Mouse (Mus musculus) CH12.LX (cell line): Measurements from ENCODE around the gene Tmem130. TPM values are rescaled to one million over a fixed set of nuclear protein-coding genes. Genes with fewer than 3 reads are reported as not detected.

Experiments used
- DNase-seq: peaks from one replicate; pipeline ENCODE4 v3.0.0-alpha.2; 2013; ENCODE audit errors: extremely low read depth
- H3K27ac ChIP-seq: 2 replicates; pipeline ENCODE4 v1.5.1; 2012; ENCODE audit warnings: low read depth, mild to moderate bottlenecking, control low read depth, moderate library complexity; ENCODE audit not compliant: insufficient read depth
- H3K27me3 ChIP-seq: replicated peaks from 2 replicates; pipeline ENCODE3; 2012; ENCODE audit warnings: inconsistent platforms
- H3K36me3 ChIP-seq, 2 experiments: replicated peaks in 1 of 2; 2 replicates each; pipeline versions ENCODE3 to v1.6.1; 2012; ENCODE audit warnings: inconsistent platforms in 1 of 2, low read length in 1 of 2, mild to moderate bottlenecking in 1 of 2, mixed read lengths in 1 of 2, moderate library complexity in 1 of 2; ENCODE audit not compliant: control insufficient read depth in 1 of 2, insufficient read depth in 1 of 2
- H3K4me1 ChIP-seq, 2 experiments: 2 replicates each; pipeline ENCODE4 v1.6.1; 2012; ENCODE audit warnings: inconsistent platforms in 1 of 2, moderate library complexity in 1 of 2; ENCODE audit not compliant: insufficient read depth in 2 of 2, control insufficient read depth in 1 of 2
- H3K4me2 ChIP-seq: 2 replicates; pipeline ENCODE4 v1.6.1; 2012; ENCODE audit warnings: low read depth, mild to moderate bottlenecking, control low read depth; ENCODE audit not compliant: poor library complexity, insufficient read depth, severe bottlenecking
- H3K4me3 ChIP-seq, 3 experiments: fragments of 150-350 bp in 1 of 3; sonication (generic) in 1 of 3; replicated peaks in 1 of 3; 2 replicates each; pipeline versions ENCODE3 to v1.5.1; 2011 to 2012; ENCODE audit warnings: low read depth in 2 of 3, low read length in 2 of 3, mild to moderate bottlenecking in 2 of 3, moderate library complexity in 2 of 3, control low read depth in 1 of 3, improper control_type of control experiment in 1 of 3, inconsistent platforms in 1 of 3, mixed read lengths in 1 of 3; ENCODE audit not compliant: poor library complexity in 1 of 3
- H3K79me2 ChIP-seq: replicated peaks from 2 replicates; pipeline ENCODE4 v1.6.1; 2012; ENCODE audit warnings: mild to moderate bottlenecking, moderate library complexity; ENCODE audit not compliant: control insufficient read depth, poor library complexity, insufficient read depth, severe bottlenecking; ENCODE audit errors: extremely low read depth
- H3K9ac ChIP-seq: 2 replicates; pipeline ENCODE4 v1.6.1; 2012; ENCODE audit warnings: low read depth, mild to moderate bottlenecking, control low read depth, moderate library complexity; ENCODE audit not compliant: insufficient read depth
- H3K9me3 ChIP-seq: replicated peaks from 2 replicates; pipeline ENCODE3; 2012; ENCODE audit warnings: low read length, inconsistent platforms, mixed read lengths
- CHD1 ChIP-seq: IDR thresholded peaks from 2 replicates; pipeline ENCODE4 v1.6.1; 2012; ENCODE audit warnings: low read depth, low read length, improper control_type of control experiment, inconsistent platforms
- CHD2 ChIP-seq: IDR thresholded peaks from 2 replicates; pipeline ENCODE4 v1.6.1; 2011; ENCODE audit warnings: low read length, improper control_type of control experiment
- CTCF ChIP-seq, 2 experiments: IDR thresholded peaks in 1 of 2; conservative IDR thresholded peaks in 1 of 2; 2 replicates each; pipeline ENCODE4 v1.5.1; 2011 to 2012; ENCODE audit warnings: low read depth in 2 of 2, low read length in 2 of 2, improper control_type of control experiment in 1 of 2, inconsistent platforms in 1 of 2, mild to moderate bottlenecking in 1 of 2, moderate library complexity in 1 of 2
- EP300 ChIP-seq: IDR thresholded peaks from 2 replicates; pipeline ENCODE4 v1.6.1; 2011; ENCODE audit warnings: low read length, improper control_type of control experiment
- ETS1 ChIP-seq: conservative IDR thresholded peaks from 2 replicates; pipeline ENCODE4 v1.6.1; 2012; ENCODE audit warnings: low read depth, mild to moderate bottlenecking, inconsistent platforms, low read length, improper control_type of control experiment, moderate library complexity
- HCFC1 ChIP-seq: IDR thresholded peaks from 2 replicates; pipeline ENCODE4 v1.6.1; 2012; ENCODE audit warnings: low read depth, mild to moderate bottlenecking, inconsistent platforms, low read length, improper control_type of control experiment
- IRF4 ChIP-seq: IDR thresholded peaks from 2 replicates; pipeline ENCODE4 v1.6.1; 2014; ENCODE audit warnings: low read depth, mild to moderate bottlenecking, inconsistent platforms, low read length, improper control_type of control experiment
- JUND ChIP-seq: conservative IDR thresholded peaks from 2 replicates; pipeline ENCODE4 v1.6.1; 2011; ENCODE audit warnings: low read depth, low read length, improper control_type of control experiment
- MAX ChIP-seq: IDR thresholded peaks from 2 replicates; pipeline ENCODE4 v1.6.1; 2011; ENCODE audit warnings: low read length, improper control_type of control experiment
- MXI1 ChIP-seq: IDR thresholded peaks from 2 replicates; pipeline ENCODE4 v1.6.1; 2011; ENCODE audit warnings: mild to moderate bottlenecking, low read depth, low read length, improper control_type of control experiment
- NELFE ChIP-seq: IDR thresholded peaks from 2 replicates; pipeline ENCODE4 v1.6.1; 2011; ENCODE audit warnings: low read depth, low read length, improper control_type of control experiment
- POLR2A ChIP-seq: IDR thresholded peaks from 2 replicates; pipeline ENCODE4 v1.6.1; 2011; ENCODE audit warnings: low read depth, mild to moderate bottlenecking, improper control_type of control experiment, low read length
- RAD21 ChIP-seq: IDR thresholded peaks from 2 replicates; pipeline ENCODE4 v1.6.1; 2011; ENCODE audit warnings: low read depth, mild to moderate bottlenecking, low read length, improper control_type of control experiment, moderate library complexity
- SIN3A ChIP-seq: IDR thresholded peaks from 2 replicates; pipeline ENCODE4 v1.6.1; 2012; ENCODE audit warnings: low read length, improper control_type of control experiment, inconsistent platforms
- SMC3 ChIP-seq: IDR thresholded peaks from 2 replicates; pipeline ENCODE4 v1.6.1; 2011; ENCODE audit warnings: low read depth, low read length, improper control_type of control experiment
- USF1 ChIP-seq: IDR thresholded peaks from 2 replicates; pipeline ENCODE4 v1.6.1; 2014; ENCODE audit warnings: low read depth, mild to moderate bottlenecking, inconsistent platforms, low read length, improper control_type of control experiment
- ZC3H11A ChIP-seq: IDR thresholded peaks from 2 replicates; pipeline ENCODE4 v1.6.1; 2012; ENCODE audit warnings: low read depth, mild to moderate bottlenecking, inconsistent platforms, low read length, improper control_type of control experiment
- ZMIZ1 ChIP-seq: IDR thresholded peaks from 2 replicates; pipeline ENCODE4 v1.6.1; 2012; ENCODE audit warnings: low read depth, mild to moderate bottlenecking, inconsistent platforms, low read length, improper control_type of control experiment
- dilution Hi-C: fragments of 300-500 bp; cut with MboI; formaldehyde crosslinking; loops from 2 replicates; pipeline ENCODE4 v1.14.3; 2020; ENCODE audit warnings: low sequenced_read_pairs; ENCODE audit not compliant: extremely low pct_unique_long_range_greater_than_20kb, extremely low pct_ligation_motif_present
- in situ Hi-C: fragments of 300-500 bp; cut with MboI; formaldehyde crosslinking; loops from 3 replicates; pipeline ENCODE4 v1.14.3; 2019; ENCODE audit warnings: low sequenced_read_pairs, low pct_ligation_motif_present, low pct_unique_long_range_greater_than_20kb, mixed read lengths
- polyA plus RNA-seq: library from polyadenylated mRNA; unstranded; fragments of >175 nt; gene quantifications from 2 replicates; pipeline ENCODE4 v1.2.1, GENCODE M21; 2012; ENCODE audit warnings: low read depth; ENCODE audit not compliant: insufficient read length
- total RNA-seq, 2 experiments: library from RNA; depleted of rRNA; stranded (reverse); fragments of 300-350 nt in 1 of 2; fragments of >200 nt in 1 of 2; gene quantifications; 2 replicates each; pipeline ENCODE4 v1.2.3; 2012 to 2014

The Tmem130 gene
- total and polyA plus RNA-seq, 3 experiments = not detected

- no peak overlapping the region for H3K4me2 ChIP-seq
- dilution Hi-C loops (no loop called here), in situ Hi-C loops (loop anchor here (25.0 kb wide), 2 partner anchors 515 to 690 kb away; partner anchors contain the start of genes Ocm and Tecpr1)
- H3K4me1 ChIP-seq = no peaks in the 10 kb centered on the region
- no peaks in the 10 kb centered on the region for H3K9me3 ChIP-seq
- peak; percentile 77 for TF ChIP-seq SMC3
- no peak for TF ChIP-seq EP300
- no peak for TF ChIP-seq JUND
- peak; percentile 24; the same call in 1 of the 2 replicates for TF ChIP-seq ZC3H11A
- peak; percentile 69 for TF ChIP-seq RAD21
- TF ChIP-seq CTCF (conservative IDR thresholded peaks at IDR 0.05 in 1 of 2, IDR thresholded peaks at IDR 0.05 in 1 of 2; ENCODE audit: low read depth in 2 of 2, low read length in 2 of 2) = peak; percentile 77
- TF ChIP-seq SIN3A = no peak
- no peak for TF ChIP-seq IRF4
- H3K36me3 ChIP-seq = no peaks in the 10 kb centered on the region
- H3K79me2 ChIP-seq = no peaks in the 10 kb centered on the region
- peaks cover 13% of the 10 kb centered on the region for H3K27me3 ChIP-seq
- no peak overlapping the region for H3K4me3 ChIP-seq
- H3K9ac ChIP-seq = no peak overlapping the region
- DNase-seq = peak; percentile 44
- no peak overlapping the region for H3K27ac ChIP-seq
Observed at GRCm38 (mm10) chr5:144727119-144727518, 34.5 kb downstream of the Tmem130 start.

- Histone ChIP-seq H3K36me3 (no peaks in the 10 kb centered on the region), H3K4me3 (no peak overlapping the region), H3K27ac (no peak overlapping the region), H3K79me2 (no peaks in the 10 kb centered on the region), H3K4me1 (no peaks in the 10 kb centered on the region), H3K9me3 (no peaks in the 10 kb centered on the region), H3K4me2 (no peak overlapping the region), H3K27me3 (peaks cover 6% of the 10 kb centered on the region), H3K9ac (no peak overlapping the region)
- dilution Hi-C loops = no loop called here
- DNase-seq = no peak
- TF ChIP-seq CTCF (conservative IDR thresholded peaks at IDR 0.05 in 1 of 2, IDR thresholded peaks at IDR 0.05 in 1 of 2; ENCODE audit: low read depth in 2 of 2, low read length in 2 of 2) (0 out of 4 replicates have a peak, but pooled peaks of 1 of the 2 experiments have one; percentile 40), CHD2 (no peak)
- in situ Hi-C loops = loop anchor here (25.0 kb wide), 2 partner anchors 513 to 688 kb away; partner anchors contain the start of genes Ocm and Tecpr1
Observed at GRCm38 (mm10) chr5:144725554-144725953, 36.1 kb downstream of the Tmem130 start.

GRCm38 (mm10) chr5:144724926-144725325, 36.7 kb downstream of the Tmem130 start:
- Histone ChIP-seq H3K27ac (no peak overlapping the region), H3K9ac (no peak overlapping the region), H3K79me2 (no peaks in the 10 kb centered on the region), H3K27me3 (peaks cover 7% of the 10 kb centered on the region), H3K4me2 (no peak overlapping the region), H3K9me3 (no peaks in the 10 kb centered on the region), H3K4me1 (no peaks in the 10 kb centered on the region), H3K4me3 (no peak overlapping the region), H3K36me3 (no peaks in the 10 kb centered on the region)
- no peak for DNase-seq
- dilution Hi-C loops = no loop called here
- in situ Hi-C loops = loop anchor here (25.0 kb wide), 2 partner anchors 513 to 688 kb away; partner anchors contain the start of genes Ocm and Tecpr1
- no peak for TF ChIP-seq USF1
- no peak for TF ChIP-seq NELFE
- TF ChIP-seq SMC3 = no peak
- TF ChIP-seq MAX = no peak
- TF ChIP-seq ETS1 = no peak
- TF ChIP-seq ZC3H11A = no peak
- TF ChIP-seq JUND = no peak
- TF ChIP-seq RAD21 = no peak
- TF ChIP-seq SIN3A = no peak
- no peak for TF ChIP-seq MXI1
- TF ChIP-seq POLR2A = no peak
- no peak for TF ChIP-seq HCFC1
- TF ChIP-seq IRF4 = no peak
- TF ChIP-seq CHD1 = no peak
- no peak for TF ChIP-seq ZMIZ1
